Mouse (Mus musculus): ENCODE data around the gene B3gnt2.
"Not testable (repeated sequence)": the region's sequence is repeated elsewhere in the genome, so short reads cannot be mapped to it uniquely, and the experiment has no call there.

B3gnt2 gene

GRCm38 (mm10) chr11:22777531-22777930 is 83.2 kb downstream of the B3gnt2 start:
- in situ Hi-C loops (cut with MboI, MseI): no loop called here

GRCm38 (mm10) chr11:22774821-22775220 is 85.9 kb downstream of the B3gnt2 start:
- in situ Hi-C loops (cut with MboI, MseI): no loop called here

GRCm38 (mm10) chr11:22766238-22766637 is 94.5 kb downstream of the B3gnt2 start:
- in situ Hi-C loops (cut with MboI, MseI): no loop called here

- in situ Hi-C loops (cut with MboI, MseI): no loop called here
Measured at GRCm38 (mm10) chr11:22765425-22765824, 95.3 kb downstream of the B3gnt2 start.

GRCm38 (mm10) chr11:22763556-22764295 is 97.0 kb downstream of the B3gnt2 start:
- in situ Hi-C loops (cut with MboI, MseI): no loop called here

GRCm38 (mm10) chr11:22763055-22763454 is 97.7 kb downstream of the B3gnt2 start:
- in situ Hi-C loops (cut with MboI, MseI): no loop called here

- in situ Hi-C loops (cut with MboI, MseI): no loop called here
Measured at GRCm38 (mm10) chr11:22762236-22762927, 98.4 kb downstream of the B3gnt2 start.

GRCm38 (mm10) chr11:22759783-22760182 is 101.0 kb downstream of the B3gnt2 start:
- in situ Hi-C loops (cut with MboI, MseI): no loop called here

- in situ Hi-C loops (cut with MboI, MseI): no loop called here
Measured at GRCm38 (mm10) chr11:22756168-22756980, 104.4 kb downstream of the B3gnt2 start.

- in situ Hi-C loops (cut with MboI, MseI): no loop called here
Measured at GRCm38 (mm10) chr11:22755180-22755579, 105.6 kb downstream of the B3gnt2 start.

- in situ Hi-C loops (cut with MboI, MseI): no loop called here
Measured at GRCm38 (mm10) chr11:22752596-22752995, 108.2 kb downstream of the B3gnt2 start.

GRCm38 (mm10) chr11:22751592-22751991 is 109.2 kb downstream of the B3gnt2 start:
- in situ Hi-C loops (cut with MboI, MseI): no loop called here

- in situ Hi-C loops (cut with MboI, MseI): no loop called here
Measured at GRCm38 (mm10) chr11:22747406-22747805, 113.4 kb downstream of the B3gnt2 start.

GRCm38 (mm10) chr11:22745356-22745755 is 115.4 kb downstream of the B3gnt2 start:
- in situ Hi-C loops (cut with MboI, MseI): no loop called here

- in situ Hi-C loops (cut with MboI, MseI): no loop called here
Measured at GRCm38 (mm10) chr11:22743561-22744269, 117.0 kb downstream of the B3gnt2 start.

GRCm38 (mm10) chr11:22741998-22742626 is 118.6 kb downstream of the B3gnt2 start:
- in situ Hi-C loops (cut with MboI, MseI): no loop called here

GRCm38 (mm10) chr11:22741436-22741835 is 119.3 kb downstream of the B3gnt2 start:
- in situ Hi-C loops (cut with MboI, MseI): no loop called here

GRCm38 (mm10) chr11:22739497-22740288 is 121.1 kb downstream of the B3gnt2 start:
- in situ Hi-C loops (cut with MboI, MseI): no loop called here

- in situ Hi-C loops (cut with MboI, MseI): no loop called here
Measured at GRCm38 (mm10) chr11:22736521-22737225, 124.1 kb downstream of the B3gnt2 start.

- in situ Hi-C loops (cut with MboI, MseI): not testable (repeated sequence)
Measured at GRCm38 (mm10) chr11:22735128-22735527, 125.6 kb downstream of the B3gnt2 start.
